Mouse (Mus musculus) CH12.LX (cell line): ENCODE data around the gene Gm7137.

Experiments used
- MAX ChIP-seq: IDR thresholded peaks from 2 replicates; pipeline ENCODE4 v1.6.1; 2011; ENCODE audit warnings: low read length, improper control_type of control experiment
- POLR2AphosphoS2 ChIP-seq: IDR thresholded peaks from 2 replicates; pipeline ENCODE4 v1.6.1; 2011; ENCODE audit warnings: low read depth, low read length, improper control_type of control experiment

DNA sequence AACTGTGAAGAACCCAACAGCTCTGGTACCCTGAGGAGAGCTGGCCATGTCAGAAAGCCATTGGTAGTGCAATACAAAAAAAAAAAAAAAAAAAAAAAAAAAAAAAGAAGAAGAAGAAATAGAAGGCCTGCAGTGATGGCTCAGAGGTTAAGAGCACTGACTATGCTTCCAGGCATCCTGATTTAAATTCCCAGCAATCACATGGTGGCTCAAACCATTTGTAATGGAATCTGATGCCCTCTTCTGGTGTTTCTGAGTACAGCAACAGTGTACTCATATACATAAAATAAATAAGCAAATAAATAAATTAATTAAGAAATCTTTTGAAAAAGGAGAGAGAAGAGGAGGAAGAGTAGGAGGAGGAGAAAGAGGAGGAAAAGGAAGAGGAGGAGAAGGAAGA is 34.6 kb downstream of the Gm7137 start:
- TF ChIP-seq MAX (no peak), POLR2AphosphoS2 (no peak)
